Mouse (Mus musculus): Measurements from ENCODE around the gene Btbd11.
A peak's percentile ranks its signal among the peaks of the same experiment; 100 is the strongest.
"Not testable (repeated sequence)": the region's sequence is repeated elsewhere in the genome, so short reads cannot be mapped to it uniquely, and the experiment has no call there.

Gene Btbd11

DNA sequence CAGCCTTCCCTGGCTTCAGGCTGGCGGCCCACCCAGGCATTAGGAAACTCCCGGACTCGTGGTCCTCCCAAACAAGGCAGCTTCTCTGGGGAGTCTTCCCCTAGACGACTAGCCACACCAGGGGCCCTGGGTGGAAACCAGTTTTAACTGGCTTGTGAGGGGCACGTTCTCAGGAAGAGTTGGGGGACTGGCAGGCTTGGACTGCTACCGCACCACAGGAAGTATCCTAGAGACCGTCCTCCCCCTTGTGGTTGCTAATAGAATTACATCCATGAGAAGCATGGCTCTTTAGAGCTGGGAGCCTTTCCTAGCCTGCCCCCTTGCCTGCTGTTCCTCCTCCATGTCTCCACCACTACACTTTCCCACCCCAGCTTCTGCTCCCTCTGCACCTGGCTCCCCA lies 265.1 kb downstream of the Btbd11 start:
- DNase-seq (ENCODE audit: low spot score in 2 of 2), result peak; percentile 42 to 61

DNA sequence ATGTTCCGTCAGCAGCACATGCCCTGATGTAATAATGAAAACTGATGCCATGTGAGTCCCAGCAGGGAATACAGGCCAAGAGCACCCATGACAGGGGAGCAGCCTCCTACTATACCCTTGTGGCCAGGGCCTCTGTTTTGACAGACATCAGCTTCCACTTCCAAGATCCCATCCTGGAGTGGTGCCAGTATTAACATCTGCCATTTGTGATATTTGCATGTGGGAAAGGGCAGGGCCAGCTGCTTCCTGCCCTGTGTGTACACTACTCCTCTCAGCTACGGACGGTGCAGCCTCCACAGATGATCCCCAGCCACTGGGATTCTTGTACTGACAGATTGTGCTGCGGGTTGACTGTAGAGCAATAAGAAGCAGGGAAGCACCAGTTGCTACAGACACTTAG lies 269.3 kb downstream of the Btbd11 start:
- DNase-seq (ENCODE audit: low spot score in 2 of 2), result no peak

DNA sequence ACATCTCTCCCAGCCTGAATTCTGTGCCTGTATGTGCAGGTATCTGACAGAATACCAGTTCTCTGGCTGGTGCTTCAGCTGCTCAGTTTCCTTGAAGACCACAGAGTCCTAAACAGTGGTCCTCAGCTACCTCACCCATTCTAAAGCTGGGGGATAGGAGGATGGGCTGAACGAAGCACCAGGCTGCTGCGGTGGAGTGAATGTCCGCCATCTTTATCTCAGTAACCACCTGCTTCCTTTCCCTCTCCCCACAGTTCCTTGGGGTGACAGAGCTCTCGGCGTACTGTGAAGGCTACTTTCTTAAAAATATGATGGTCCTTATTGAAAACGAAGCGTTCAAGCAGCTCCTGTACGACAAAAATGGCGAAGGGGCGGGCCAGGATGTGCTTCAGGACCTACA lies 271.3 kb downstream of the Btbd11 start:
- no peak for DNase-seq (ENCODE audit: low spot score in 2 of 2)

DNA sequence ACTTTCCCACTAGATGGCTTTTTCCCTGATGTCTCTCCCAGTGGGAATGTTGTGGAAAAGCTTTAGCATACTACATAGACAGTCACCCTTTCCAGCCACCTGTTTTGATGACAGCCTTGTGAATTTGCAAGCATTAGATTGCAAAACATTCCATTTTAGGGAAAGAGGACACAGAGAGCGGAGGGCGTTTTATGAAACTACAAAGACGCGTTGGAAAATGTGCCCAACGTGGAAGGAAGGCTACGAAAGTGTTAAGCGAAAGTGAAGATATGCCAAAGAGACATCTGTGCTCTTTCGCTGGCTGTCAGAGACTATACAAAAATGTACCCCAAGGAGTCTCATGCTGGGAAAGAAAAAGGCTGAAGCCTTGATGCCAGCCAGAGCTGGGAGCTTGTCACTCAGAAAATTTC lies 286.9 kb downstream of the Btbd11 start:
- peak in 1 of 2 experiments; percentile 15 for DNase-seq (ENCODE audit: low spot score in 2 of 2)

DNA sequence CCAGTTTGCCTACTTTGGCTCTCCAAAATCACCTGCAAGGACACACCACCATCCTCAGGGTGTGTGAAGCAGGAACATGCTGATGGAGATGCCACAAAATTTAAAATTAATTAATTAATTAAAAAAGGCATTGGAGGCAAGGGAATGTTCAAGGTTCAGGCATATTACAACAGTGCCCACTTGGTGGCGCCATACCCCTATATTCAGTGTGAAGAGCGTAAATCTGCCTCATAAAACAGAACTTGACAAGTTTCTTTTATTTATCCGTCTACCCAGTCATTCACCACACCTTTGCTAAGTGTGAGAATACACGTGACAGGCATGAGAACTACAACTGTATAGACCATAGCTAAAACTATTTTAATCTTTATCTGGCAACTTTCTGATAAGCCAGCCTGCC lies 292.0 kb downstream of the Btbd11 start:
- DNase-seq (ENCODE audit: low spot score in 2 of 2), result peak; percentile 77 to 78

DNA sequence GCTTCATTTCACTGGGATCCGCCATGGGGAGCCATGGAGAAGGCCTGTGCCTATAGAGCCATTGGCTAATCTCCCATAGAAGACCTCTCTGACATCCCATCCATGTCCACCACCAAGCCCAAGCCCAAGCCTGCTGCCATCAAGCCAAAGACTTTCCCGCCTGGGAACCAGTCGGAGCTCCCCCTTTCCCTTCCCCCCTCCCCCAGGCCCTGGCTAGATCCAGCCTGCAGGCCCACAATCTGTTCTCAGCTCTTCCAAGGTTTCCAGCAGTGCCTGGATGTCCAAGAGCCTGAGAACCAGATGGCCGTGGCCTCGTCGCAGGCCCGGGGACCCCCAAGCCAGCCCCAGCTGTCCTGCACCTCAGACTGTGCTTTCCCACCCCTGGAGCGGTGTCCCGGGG lies 295.8 kb downstream of the Btbd11 start:
- DNase-seq (ENCODE audit: low spot score in 2 of 2), result no peak

DNA sequence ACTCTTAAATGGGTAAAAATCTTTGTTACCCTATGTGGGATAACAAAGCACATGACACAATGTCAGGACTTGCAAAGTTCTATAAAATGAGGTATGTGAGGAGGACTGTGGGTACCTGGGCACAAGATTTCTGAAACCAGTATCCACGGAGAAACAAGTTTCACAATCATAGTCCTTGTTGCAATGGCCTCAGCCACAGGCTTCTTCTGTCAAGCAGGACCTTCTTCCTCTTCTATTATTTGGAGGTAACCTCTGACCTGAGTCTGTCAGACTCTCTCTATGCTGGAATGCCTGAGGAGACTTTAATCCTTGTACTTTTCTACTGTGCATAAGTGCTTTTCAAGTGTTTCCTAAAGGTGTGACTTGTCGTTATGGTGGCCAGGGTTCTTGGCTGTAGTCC lies 307.8 kb downstream of the Btbd11 start:
- not testable (repeated sequence) for DNase-seq (ENCODE audit: low spot score in 2 of 2)

DNA sequence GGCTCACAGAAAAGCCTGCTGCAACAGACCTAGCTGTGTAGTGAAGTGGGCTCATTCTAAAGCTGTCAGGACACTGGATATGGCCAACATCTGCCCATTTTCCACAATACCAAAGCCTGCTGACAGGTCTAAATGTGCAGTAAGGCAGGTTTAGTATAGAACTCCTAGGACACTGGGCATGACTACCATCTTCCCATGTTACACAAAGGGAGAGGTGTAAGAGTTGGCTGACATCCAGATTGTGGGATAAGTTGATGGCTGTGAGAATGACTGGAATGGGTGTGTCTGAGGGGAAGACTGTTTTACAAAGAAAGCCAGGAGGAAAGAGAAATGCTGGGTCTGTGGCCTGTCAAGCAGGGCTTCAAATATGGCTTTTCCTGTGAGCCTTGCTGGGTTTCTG lies 313.1 kb downstream of the Btbd11 start:
- DNase-seq (ENCODE audit: low spot score in 2 of 2), result no peak

DNA sequence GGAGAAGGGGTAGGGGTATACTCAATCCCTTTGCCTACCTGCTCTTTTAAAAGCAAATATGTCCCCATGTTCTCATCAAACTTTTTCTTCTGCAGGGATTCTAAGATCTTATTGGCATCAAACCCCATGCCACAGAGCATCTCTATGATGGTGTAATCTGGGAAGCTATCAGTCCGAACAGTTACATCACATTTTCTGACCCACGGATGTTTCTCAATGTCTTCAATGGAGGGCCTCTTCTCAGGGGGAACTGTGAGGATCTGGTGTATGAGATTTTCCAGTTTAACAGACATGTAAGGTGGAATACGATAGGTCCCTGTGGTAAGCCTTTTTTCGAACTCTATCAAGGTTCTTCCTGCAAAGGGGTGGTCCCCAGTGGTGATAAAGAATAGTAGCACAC lies 323.2 kb downstream of the Btbd11 start:
- DNase-seq (ENCODE audit: low spot score in 2 of 2), result not testable (repeated sequence)
